Mouse (Mus musculus): ENCODE measurements at regions not wholly inside any gene's neighbourhood (a gene's known extent, or its start where the extent isn't known, plus 50 kb on each side); places are given as distances from the start of the nearest gene placed in this dataset.
"Not testable (repeated sequence)": the region's sequence is repeated elsewhere in the genome, so short reads cannot be mapped to it uniquely, and the experiment has no call there.

DNA sequence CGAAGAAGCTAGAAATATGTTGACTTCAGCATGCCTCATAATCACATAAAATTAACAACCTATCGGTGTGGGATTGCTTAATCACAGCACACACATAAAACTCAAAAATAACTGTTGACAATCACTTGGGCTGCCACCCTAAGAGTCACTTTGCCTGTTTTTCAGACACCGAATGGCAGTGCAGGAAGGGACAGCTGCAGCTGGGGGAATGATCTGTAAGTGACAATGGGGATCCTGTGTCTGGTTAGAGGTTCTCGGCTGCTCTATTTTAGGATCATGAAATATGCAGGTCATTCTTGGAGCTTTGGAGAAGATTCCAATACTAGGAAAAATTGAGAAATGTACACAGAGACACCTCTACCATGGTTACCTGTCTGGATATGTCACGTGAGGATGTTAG is 54.4 kb upstream of the Tcf12 start:
- no peak for DNase-seq (ENCODE audit: low spot score)

DNA sequence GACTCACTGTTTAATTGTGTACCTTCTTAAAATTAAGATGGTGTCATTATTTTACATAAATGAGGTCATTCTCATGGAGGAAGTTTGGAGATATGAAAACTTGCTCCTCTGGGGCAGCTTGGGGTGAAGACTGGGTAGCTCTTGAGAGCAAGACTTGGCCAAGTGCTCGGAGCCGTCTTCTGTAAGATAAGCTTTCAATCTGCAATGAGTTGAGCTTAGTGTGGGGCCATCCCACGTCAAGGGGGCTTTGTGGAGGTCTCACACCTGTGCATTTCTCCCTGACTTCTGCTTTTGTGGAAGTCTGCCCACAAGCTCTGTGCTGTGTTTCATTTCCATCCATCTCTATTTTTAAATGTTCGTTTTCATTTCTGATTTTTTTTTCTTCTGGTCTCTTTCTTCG is 54.9 kb upstream of the Tcf12 start:
- no peak for DNase-seq (ENCODE audit: low spot score)

DNA sequence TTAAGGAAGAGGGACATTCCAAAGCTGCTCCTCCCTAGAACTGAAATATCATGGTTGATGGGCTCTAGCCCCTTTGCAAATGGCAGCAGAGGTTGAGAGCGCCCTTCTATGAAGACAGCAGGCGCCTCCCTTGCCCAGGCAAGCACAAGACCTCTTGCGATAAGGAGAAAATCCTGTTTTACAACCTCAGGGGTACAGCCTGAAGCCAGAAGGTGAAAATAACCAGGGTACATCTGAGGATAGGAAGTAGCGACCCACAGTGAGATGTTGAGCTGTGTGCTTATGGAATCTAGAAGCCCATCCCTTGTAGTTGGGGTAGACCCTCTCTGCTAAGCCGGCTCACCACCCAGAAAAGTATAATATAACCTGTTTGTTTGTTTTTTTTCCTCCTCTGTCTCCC is 57.6 kb upstream of the Tcf12 start:
- peak; percentile 3 for DNase-seq (ENCODE audit: low spot score)

DNA sequence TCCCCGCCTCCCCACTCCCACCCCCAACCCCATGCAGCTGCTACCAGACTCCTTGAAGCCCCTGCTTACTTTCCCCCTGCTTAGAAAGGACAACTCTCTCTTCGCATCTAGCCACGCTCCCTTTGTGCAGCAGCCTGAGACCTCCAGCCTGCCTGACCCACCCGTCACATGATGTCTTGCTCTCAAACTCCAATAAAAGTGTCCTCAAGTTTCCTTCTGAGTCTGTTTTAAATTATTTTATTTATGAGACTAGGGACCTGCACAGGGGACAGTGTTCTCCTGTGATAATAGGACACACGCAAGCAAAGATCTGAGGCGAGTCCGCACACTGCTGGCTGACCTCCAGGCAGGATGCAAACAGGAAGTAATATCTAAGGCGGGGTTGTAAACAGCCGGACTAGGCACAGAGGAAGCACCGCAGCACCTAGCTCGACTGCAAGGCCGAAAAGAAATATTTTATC is 58.1 kb upstream of the Tcf12 start:
- peak; percentile 34 for DNase-seq (ENCODE audit: low spot score)

GRCm38 (mm10) chr9:72170235-72170634 is 58.6 kb upstream of the Tcf12 start:
- no peak for DNase-seq (ENCODE audit: low spot score)

DNA sequence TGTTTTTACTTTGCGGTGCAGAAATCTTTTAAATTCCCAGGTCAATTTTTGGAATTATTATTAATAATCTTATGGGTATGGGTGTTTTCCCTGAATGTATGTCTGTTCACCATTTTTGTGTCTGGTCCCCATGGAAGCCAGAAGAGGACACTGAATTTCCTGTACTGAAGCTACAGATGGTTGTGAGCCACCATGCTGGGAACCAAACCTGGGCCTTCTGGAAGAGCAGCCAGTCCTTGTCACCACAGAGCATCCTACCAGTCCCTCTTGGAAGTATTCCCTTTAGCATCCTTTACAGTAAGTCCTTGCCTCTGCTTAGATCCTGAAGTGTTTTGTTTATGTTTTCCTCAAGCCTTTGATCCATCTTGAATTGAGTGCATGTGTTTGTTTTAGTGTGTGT is 60.7 kb upstream of the Tcf12 start:
- no peak for DNase-seq (ENCODE audit: low spot score)

- no peak for DNase-seq (ENCODE audit: low spot score)
Observed at GRCm38 (mm10) chr9:72180972-72181371, 69.3 kb upstream of the Tcf12 start.

GRCm38 (mm10) chr9:72183336-72183735 is 71.7 kb upstream of the Tcf12 start:
- no peak for DNase-seq (ENCODE audit: low spot score)

DNA sequence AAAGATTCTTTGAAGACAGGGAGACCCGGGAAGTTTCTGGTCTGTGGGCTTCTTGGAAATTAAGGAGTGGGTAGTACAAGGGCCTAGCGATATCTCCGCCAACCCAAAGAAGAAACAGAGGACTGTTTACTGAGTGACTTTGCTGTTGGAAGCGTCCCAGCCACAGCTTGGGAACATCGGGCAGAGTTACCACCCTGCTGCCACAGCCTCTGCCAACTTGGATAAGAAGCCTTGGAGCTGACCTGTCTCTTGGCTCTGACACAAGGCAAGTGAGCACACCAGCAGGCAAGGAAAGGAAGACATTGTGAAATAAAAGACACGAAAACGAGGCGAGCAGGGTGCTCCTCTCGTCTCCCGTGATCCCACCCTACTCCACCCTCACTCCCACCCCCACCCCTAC is 72.3 kb upstream of the Tcf12 start:
- no peak for DNase-seq (ENCODE audit: low spot score)

DNA sequence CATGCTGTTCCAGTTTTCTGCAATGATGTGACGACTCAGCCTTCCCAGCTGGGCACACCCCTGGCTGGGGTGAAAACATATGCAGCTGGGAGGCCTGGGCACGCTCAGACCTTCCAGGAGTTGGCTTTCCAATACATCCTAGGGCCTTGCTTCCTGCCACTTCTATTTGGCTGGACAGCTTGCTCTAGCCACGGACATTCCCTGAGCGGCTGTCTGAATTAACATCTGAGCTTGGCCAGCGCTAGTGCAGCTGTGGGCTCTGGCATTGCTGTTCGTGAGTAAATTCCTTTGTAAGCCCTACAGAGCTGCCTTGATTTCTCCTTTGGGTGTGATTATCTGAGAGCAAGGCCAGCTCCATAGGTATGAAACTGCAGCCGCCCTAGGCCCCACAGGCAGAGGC is 78.2 kb upstream of the Tcf12 start:
- no peak for DNase-seq (ENCODE audit: low spot score)

- no peak for DNase-seq (ENCODE audit: low spot score)
Observed at GRCm38 (mm10) chr9:72190631-72191030, 79.0 kb upstream of the Tcf12 start.

GRCm38 (mm10) chr9:72191091-72191490 is 79.4 kb upstream of the Tcf12 start:
- DNase-seq (ENCODE audit: low spot score) = no peak

GRCm38 (mm10) chr9:72192051-72192952 is 80.6 kb upstream of the Tcf12 start:
- no peak for DNase-seq (ENCODE audit: low spot score)

DNA sequence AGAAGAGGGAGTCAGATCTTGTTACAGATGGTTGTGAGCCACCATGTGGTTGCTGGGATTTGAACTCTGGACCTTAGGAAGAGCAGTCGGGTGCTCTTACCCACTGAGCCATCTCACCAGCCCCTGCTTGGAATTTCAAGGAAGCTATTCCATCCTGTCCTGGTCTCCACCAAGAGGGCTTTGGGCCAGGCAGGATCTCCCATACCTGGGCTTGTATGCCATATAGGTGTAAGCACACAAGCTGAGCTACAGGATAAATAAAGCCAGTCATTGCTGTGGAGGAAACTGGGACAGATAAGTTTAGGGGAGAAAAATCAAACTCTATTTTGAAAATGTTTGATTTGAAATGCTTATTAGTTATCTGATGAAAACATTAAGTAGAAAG is 81.3 kb upstream of the Tcf12 start:
- DNase-seq (ENCODE audit: low spot score) = not testable (repeated sequence)

- no peak for DNase-seq (ENCODE audit: low spot score)
Observed at GRCm38 (mm10) chr9:72195348-72195747, 79.3 kb upstream of the Zfp280d start.

- DNase-seq (ENCODE audit: low spot score) = no peak
Observed at GRCm38 (mm10) chr9:72196626-72197330, 77.9 kb upstream of the Zfp280d start.

GRCm38 (mm10) chr9:72197331-72197732 is 77.3 kb upstream of the Zfp280d start:
- no peak for DNase-seq (ENCODE audit: low spot score)

DNA sequence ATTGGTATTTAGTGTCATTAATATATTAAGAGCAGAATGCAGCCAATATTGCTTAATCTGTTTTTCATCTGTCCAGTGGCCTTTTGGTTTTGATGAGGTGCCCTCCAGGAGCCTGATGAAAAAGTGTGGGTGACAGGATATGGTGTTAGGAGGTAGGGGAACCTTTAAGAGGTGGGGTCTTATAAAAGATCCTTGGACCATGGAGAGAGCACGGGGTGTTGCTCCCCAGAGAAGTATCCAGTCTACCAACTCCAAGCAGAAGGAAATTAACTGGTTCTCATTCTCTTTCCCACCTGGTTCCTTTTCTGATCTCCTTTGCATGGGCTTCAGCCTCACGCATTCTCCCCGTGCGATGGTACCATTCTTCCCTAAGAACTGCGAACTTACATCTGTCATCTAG is 75.7 kb upstream of the Zfp280d start:
- no peak for DNase-seq (ENCODE audit: low spot score)

- no peak for DNase-seq (ENCODE audit: low spot score)
Observed at GRCm38 (mm10) chr9:72204357-72204905, 70.2 kb upstream of the Zfp280d start.

DNA sequence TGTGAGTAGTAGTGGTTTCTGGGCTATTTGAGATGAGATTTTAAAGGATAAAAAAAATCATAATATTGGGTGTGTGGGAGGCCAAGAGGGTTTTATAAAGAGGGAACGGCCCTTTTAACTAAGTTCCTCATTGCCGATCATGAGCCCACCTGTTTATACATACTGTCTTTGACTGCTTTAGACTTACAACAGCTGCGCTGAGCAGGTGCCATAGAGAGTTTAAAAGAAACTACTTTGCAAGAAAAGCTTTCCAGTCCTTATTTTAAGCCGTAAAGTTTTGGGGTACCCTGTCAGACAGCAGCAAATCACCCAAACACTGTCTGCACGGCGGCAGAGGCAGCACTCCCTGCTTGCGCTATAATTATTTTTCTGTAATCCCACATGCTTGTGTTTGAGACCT is 68.8 kb upstream of the Zfp280d start:
- DNase-seq (ENCODE audit: low spot score) = no peak

DNA sequence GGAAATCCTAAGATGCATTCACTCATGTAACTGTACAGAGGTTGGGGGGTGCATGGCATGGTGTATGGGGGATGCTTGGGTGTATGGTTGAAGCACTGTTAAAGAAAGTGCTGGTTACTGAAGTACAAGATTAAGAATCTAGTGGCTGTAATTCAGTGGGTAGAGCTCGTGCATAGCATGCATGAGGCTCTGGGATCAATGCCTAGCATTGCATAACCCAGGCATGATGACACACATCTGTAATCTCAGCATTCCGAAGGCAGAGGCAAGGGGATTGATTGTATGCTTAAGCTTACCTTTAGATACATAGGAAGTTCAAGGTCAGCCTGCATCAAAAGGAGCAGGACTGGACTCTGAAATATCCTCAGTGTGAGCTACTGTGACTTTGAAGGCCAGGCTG is 67.7 kb upstream of the Zfp280d start:
- no peak for DNase-seq (ENCODE audit: low spot score)

- no peak for DNase-seq (ENCODE audit: low spot score)
Observed at GRCm38 (mm10) chr9:72208296-72208695, 66.4 kb upstream of the Zfp280d start.
